In genomic region chr3:53796933-53797332, GRCm38 (mm10) we compare ENCODE assay signal across 19 mouse cellular contexts. TPM values are rescaled to one million over a fixed set of nuclear protein-coding genes. Genes with fewer than 3 reads are reported as not detected.
"Had no signal": no experiment of that assay in that cellular context is flagged by ENCODE, and none has a peak within 500 bp of the region (broad histone marks: within the 10 kb centered on the region; RNA-seq: fewer than 3 reads in every experiment).

No protein-coding gene starts in this region.

- H3K9me3 ChIP-seq: limb, embryonic 13.5 days; midbrain, embryonic 13.5 days; neural tube, embryonic 15.5 days had no signal

- H3K4me3 ChIP-seq: limb, embryonic 13.5 days; midbrain, embryonic 13.5 days; myocyte; neural tube, embryonic 15.5 days had no signal

- H3K27me3 ChIP-seq: limb, embryonic 13.5 days; midbrain, embryonic 13.5 days; neural tube, embryonic 15.5 days had no signal

- H3K4me2 ChIP-seq: limb, embryonic 13.5 days; midbrain, embryonic 13.5 days; neural tube, embryonic 15.5 days had no signal

- H3K36me3 ChIP-seq: limb, embryonic 13.5 days; midbrain, embryonic 13.5 days; neural tube, embryonic 15.5 days had no signal

- H3K27ac ChIP-seq: kidney, postnatal 0 days; limb, embryonic 13.5 days; liver, embryonic 14.5 days; midbrain, embryonic 13.5 days; neural tube, embryonic 15.5 days; stomach, postnatal 0 days had no signal

- ATAC-seq: midbrain, embryonic 13.5 days had no signal

- H3K9ac ChIP-seq: limb, embryonic 13.5 days; liver, embryonic 14.5 days; midbrain, embryonic 13.5 days; neural tube, embryonic 15.5 days had no signal

- DNase-seq: kidney, adult 9 months; kidney, postnatal 36 days; layer of hippocampus, adult 9-11 months; layer of hippocampus, postnatal 36 days; lung, adult 18-20 months; right cerebral cortex, adult 18-20 months; right cerebral cortex, postnatal 25 days; thymus, adult 18-20 months; thymus, postnatal 14 days had no signal

- H3K4me1 ChIP-seq: limb, embryonic 13.5 days; midbrain, embryonic 13.5 days; neural tube, embryonic 15.5 days had no signal

RNA-seq across cellular contexts. Expression of gene Gm10985, which starts 48.0 kb away (rescaled TPM):
- polyA plus RNA-seq: kidney, postnatal 0 days; limb, embryonic 13.5 days; liver, adult 2 months; liver, embryonic 14.5 days; lung, embryonic 16.5 days; midbrain, embryonic 13.5 days; myocyte; neural tube, embryonic 11.5 days; neural tube, embryonic 15.5 days; stomach, postnatal 0 days had no signal
